Mouse (Mus musculus) retina, postnatal 1 day (tissue): ENCODE data around the gene Dnajc21.
"Not testable (repeated sequence)": the region's sequence is repeated elsewhere in the genome, so short reads cannot be mapped to it uniquely, and the experiment has no call there.

ENCODE experiments used
- DNase-seq: peaks from one replicate; pipeline ENCODE4 v3.0.0-alpha.2; 2012

Dnajc21 gene

DNA sequence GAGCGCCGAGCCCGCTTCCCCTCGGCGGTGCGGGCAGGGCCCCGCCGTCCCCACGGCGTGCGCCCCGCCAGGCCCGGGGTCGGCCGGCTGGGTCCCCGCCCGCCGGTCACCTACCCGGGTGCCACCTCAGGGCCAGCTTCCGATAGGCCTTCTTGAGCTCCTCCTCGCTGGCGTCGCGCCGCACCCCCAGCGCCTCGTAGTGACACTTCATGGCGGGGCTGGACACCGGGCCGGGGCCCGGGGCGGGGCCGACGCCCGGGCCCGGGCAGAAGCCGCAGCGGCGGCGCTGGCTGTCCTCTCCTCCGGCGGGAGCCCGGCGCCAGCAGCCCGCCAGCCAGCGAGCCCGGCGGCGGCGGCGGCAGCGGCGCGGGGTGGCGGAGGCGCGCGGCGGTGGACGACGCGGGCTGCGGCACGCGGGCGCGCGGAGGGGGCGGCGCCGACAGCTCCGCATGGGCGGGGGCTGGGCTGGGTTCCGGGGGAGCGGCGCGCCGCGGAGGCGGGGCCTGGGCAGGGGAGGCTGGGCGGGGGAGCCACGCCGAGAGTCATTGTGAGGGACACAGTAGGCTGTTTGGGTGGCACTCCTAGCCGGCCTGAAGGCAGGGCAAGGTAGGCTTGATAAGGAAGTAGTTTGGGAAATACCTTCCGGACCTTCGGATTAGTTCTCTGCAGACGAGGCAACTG is at the start of gene Dnajc21:
TSS of gene Dnajc21 (minus strand) at position 366 of the 681 bp plus-strand sequence.
- peak; percentile 88 for DNase-seq

GRCm38 (mm10) chr15:10515166-10515565 is 44.9 kb upstream of the Dnajc21 start:
- peak; percentile 9 for DNase-seq

GRCm38 (mm10) chr15:10506099-10506498 is 35.8 kb upstream of the Dnajc21 start:
- DNase-seq: no peak

GRCm38 (mm10) chr15:10500838-10501719 is 30.8 kb upstream of the Dnajc21 start:
- DNase-seq: peak; percentile 68

- DNase-seq: no peak
Measured at GRCm38 (mm10) chr15:10500035-10500434, 29.7 kb upstream of the Dnajc21 start.

- DNase-seq: no peak
Measured at GRCm38 (mm10) chr15:10499593-10499992, 29.3 kb upstream of the Dnajc21 start.

DNA sequence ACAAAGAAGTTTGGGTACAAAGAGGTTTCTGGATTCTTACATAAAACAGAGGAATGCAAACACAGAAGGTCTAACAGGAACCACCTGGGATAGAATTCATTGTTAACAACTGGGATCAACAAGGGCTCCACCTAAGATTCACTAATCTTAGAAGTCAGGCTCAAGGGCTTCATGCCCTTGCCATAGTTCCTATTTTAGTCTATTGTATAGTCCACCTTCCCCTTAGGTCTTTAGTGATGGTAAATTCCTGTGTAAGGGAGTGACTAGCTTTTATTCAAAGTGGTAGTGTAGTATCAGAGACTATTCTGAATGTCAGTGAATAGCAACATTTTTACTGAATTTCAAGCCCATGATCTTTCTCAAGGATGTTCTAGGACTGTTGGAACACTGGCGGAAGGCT is 26.4 kb upstream of the Dnajc21 start:
- not testable (repeated sequence) for DNase-seq

DNA sequence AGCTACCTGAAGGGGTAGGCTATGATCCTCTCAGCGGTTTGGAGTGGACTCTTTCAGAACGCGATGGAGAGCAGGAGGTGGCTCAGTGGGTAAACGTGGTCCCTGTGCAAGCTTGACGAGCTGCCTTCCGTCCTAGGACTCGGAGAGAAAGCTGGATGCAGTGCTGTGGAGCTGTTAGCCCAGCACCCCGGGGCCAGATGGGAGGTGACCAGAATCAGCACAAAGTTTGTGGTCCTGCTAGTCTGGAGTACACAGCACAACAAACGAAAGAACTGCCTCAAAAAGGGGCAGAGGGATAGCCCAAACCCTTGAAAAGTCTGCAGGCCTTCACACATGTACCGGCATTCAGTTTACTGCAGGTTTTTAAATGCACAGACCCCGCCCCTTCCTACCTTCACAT is 25.6 kb upstream of the Dnajc21 start:
- no peak for DNase-seq

DNA sequence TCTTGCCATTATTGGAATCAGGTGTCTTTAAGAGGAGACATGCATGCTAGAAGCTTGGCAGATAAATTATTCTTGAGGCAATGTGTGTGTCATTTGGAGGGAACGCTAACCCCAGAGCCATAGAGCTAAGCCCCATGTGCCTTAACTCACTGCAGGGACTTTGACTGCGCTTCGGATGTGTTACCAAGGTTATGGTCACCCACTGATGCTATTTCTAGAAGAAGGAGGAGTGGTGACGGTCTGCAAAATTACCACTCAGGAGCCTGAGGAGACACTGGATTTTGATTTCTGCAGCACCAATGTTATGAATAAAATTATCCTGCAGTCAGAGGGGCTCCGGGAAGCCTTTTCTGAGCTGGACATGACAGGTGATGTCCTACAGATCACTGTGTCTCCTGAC is 19.8 kb upstream of the Dnajc21 start:
- DNase-seq: no peak

DNA sequence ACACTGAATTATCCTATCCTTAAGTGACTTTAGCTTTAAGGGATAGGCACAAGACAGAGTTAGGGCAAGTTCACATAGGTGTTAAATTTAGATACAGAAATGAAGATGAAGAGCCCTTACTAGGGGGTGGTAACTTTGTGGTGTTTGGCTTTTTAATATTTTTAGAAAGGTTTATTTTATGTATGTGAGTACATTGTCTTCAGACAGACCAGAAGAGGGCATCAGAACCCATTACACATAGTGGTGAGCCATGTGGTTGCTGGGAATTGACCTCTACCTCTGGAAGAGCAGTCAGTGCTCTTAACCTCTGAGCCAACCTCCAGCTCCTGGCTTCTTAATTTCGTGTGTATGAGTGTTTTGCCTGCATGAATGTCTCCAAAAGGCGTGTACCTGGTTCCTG is 16.9 kb upstream of the Dnajc21 start:
- DNase-seq: no peak

- no peak for DNase-seq
Measured at GRCm38 (mm10) chr15:10486365-10486839, 16.1 kb upstream of the Dnajc21 start.

DNA sequence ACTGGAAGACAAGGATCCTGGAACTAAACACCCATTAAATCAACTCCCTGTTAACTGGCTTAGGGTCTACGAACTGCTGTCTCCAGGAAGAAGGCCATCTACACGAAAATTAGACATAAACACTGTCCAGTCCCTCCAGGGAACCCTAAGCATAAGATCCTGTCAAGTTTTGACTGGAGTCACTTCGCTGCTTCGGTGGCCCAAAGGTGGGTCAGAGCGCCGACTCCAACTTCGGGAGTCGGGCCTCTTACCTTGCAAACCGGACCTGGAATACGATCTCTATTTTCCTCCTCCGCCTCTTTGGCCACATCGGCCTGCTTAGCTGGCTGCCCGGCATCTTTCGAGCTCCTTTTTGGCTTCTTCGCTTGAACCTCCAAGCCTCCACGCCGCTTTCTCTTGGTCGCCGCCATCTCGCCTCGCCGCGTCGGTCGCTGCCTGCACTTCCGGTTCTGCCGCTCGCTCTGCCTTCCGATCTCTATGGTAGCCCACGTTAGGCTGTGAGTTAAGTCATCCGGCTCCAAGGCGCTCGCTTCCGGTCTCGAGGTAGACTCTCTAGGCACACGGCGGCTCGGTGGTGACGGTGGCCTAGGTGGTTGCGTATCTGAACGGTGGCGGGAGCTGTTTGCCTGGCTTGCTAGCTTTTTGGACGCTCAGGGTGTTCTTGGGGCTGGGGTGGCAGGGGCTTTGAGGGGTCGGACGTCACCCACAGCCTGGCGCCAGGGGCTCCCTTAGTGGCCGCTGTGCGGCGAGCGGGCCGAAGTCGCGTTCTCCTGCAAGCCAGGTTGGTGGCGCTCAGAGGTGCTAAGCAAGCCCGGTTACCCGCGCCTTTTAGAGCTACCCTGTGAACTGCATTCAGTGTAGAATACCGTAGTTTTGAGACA is 15.4 kb upstream of the Dnajc21 start, which contains the start of the genes Brix1 and Rad1:
TSS of gene Brix1 (minus strand) at position 464 of the 881 bp plus-strand sequence.
TSS of gene Rad1 (plus strand) at position 535 of the 881 bp plus-strand sequence.
- peak; percentile 98 for DNase-seq

DNA sequence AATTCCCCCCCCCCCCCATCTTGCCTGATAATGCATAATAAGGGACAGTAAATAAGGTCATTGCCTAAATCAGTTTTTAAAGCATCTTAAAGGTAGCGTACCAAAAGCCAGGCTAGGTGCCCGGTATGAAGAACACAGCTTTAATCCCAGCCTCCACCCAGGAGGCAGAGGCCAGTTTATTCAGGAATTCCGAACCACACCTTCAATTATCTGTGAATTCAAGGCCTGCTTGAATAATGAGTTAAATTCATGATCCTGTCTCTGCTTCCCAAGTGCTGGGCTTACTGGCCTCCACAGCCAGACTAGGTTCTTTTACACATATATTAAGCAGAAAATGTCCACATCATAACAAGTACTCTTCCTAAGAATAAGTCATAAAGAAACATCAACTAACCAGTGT is 625 bp upstream of the Dnajc21 start:
- no peak for DNase-seq

DNA sequence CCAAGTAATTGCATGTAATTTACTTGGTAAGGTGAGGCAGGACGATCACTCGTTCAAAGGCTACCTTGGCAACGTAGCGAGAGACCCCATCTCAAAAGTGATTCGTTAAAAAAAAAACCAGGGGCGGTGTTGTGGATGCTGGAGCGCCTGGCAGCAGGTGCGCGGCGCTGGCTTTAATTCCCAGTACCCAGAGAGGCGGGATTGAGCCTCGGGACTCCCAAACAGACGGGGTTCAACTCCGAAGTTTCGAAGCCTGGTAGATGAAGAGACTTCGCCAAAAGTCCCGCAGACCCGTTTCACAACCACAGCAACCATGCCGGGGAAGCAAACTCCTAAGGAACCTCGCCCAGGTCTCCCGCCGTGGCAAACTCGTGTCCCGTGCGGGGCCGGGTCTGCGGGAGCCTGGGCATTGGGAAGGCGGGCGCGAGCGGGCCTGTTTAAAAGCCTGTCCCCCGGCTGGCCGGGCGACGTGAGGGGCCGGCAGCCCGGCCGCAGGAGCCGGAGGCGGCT is 620 bp downstream of the Dnajc21 start:
- no peak for DNase-seq

DNA sequence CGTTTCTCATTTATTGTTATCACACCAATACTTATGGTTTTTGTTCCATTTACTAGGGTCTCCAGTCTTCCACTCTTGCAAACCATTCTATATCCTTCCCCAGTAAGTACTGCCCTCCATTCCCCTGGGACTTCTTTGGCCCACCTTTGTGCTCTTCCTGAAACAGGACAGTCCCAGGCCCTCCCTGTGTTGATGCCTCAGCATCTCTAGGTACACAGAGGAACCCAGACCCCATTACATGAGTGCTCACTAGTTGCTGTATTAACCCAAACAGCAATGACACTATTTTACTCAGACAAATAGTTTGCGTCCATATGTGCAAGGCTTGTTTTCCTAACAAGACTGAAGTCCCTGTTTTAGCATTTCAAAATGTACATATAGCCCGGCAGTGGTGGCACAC is 1.6 kb downstream of the Dnajc21 start:
- DNase-seq: no peak

DNA sequence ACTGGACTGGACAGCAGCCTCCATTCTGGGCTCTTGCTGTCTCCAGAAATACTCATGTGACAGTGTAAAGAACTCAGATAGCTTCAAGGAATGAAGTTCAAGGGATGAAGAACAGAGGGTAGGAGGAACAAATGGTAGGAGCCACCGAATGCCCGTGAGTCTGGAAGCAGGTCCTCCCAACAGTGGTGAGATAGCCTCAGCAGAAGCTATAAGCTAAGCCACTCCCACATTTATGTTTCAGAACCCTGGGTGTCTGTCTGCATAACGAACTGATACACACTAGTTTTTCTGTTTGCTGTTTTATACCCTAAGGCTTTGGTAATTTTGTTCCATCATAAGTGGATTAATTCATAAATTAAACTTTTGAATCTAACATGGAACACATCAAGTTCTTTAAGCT is 5.6 kb downstream of the Dnajc21 start:
- no peak for DNase-seq

GRCm38 (mm10) chr15:10463555-10463954 is 6.8 kb downstream of the Dnajc21 start:
- DNase-seq: no peak

GRCm38 (mm10) chr15:10460986-10461385 is 9.3 kb downstream of the Dnajc21 start:
- DNase-seq: no peak

DNA sequence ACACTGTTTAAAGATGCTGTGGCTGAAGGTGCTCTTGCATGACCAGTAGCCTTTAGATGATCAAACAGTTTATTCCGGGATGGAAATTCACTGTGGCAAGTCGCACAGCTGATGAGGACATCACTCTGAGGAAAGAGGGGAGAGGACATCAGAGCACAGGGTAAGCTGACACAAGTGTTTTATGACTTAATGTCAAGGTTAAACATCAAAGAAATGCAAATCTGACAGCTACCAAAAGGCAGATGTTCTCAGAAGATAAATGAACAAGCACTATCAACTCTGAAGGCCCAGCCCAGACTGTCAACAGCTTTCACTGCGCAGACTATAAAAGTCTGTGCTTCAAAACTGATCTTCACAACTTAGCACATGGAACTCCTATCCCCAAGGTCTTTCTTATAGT is 23.2 kb downstream of the Dnajc21 start:
- DNase-seq: no peak

DNA sequence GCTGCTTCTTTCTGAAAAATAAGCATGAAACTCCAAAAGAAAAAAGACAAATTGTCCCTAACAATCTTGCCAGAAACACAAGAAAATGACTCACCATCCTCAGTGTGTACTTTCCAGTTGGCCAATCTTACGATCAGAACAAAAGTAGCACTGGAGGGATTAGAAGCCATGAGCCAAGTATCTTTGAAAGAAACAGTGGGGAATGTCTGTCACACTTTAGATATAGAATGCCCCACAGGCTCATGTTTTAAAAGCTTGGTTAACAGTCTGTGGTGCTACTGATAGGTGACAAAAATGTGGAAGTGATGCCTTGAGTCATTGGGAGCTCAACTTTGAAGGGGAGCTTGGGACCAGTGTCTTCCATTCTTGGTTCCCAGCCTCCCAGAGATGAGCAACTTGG is 28.0 kb downstream of the Dnajc21 start:
- no peak for DNase-seq

- DNase-seq: no peak
Measured at GRCm38 (mm10) chr15:10441493-10441892, 28.8 kb downstream of the Dnajc21 start.

- DNase-seq: peak; percentile 9
Measured at GRCm38 (mm10) chr15:10439963-10440362, 30.4 kb downstream of the Dnajc21 start.

DNA sequence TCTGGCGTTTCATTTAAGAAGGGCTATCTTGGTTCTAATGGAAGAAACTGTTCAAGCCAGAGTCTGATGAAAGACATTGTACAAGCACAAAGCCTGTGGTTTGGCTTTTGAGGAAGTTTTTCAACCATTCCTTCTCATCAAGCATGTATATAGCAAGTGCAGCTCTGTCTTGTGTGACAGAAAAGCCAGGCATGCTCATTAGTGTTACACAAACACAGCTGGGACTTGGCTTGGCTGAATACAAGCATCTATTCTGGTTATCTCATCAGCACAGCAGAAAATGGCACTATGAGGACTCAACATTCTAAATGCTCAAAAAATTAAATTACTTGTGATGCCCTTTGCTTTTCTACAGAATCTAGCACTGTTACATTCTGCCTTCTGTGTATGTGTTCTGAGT is 33.4 kb downstream of the Dnajc21 start:
- no peak for DNase-seq
